Mouse (Mus musculus): ENCODE measurements around the gene Gcc1.

DNA sequence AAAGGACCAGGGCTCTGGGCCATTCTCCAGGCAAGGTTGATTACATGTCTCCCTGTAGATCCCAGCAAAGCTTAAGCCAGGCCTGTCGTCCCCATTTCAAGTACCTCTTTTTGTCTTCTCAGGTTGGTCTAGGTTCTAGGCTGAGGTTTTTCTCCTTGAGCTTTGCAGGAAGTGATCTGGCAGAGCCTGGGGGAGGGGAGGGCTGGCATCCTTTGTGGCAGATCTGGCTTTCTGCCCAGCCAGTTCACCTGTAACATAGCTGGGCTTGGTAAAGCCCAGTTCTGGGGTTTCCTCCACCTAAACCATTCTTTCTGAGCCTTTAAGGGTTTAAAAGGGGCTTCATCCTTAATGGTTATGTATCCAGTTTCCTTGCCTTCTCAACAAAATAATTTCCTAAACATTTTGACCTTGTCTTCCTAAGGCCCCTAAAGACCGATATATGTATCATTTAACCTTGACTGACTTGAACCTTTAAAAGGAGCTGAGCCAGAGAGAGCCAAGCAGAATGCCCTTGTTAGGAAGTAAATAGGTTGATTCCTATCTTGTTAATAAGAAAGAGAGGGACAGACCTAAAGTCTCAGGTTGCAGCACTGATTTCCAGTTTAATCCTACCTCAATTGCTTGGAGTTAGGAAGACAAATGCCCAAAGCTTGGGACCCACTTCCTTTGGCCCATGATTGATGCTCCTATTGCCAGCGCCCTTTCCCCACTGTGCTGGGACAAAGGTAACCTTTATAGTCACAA is 922 bp downstream of the Gcc1 start, which contains the start of gene Fscn3:
- TF ChIP-seq CTCF (conservative IDR thresholded peaks at IDR 0.05; ENCODE audit: insufficient read depth, insufficient read length, low read depth, low read length) = no peak
- TF ChIP-seq POLR2A (IDR thresholded peaks at IDR 0.05; ENCODE audit: low read depth, low read length) = no peak
